Mouse (Mus musculus): Measurements from ENCODE around the gene Usp50. TPM values are rescaled to one million over a fixed set of nuclear protein-coding genes. Genes with fewer than 3 reads are reported as not detected.

The Usp50 gene
- polyA plus RNA-seq, 1 experiment from 2014 or later: 2.3 TPM

DNA sequence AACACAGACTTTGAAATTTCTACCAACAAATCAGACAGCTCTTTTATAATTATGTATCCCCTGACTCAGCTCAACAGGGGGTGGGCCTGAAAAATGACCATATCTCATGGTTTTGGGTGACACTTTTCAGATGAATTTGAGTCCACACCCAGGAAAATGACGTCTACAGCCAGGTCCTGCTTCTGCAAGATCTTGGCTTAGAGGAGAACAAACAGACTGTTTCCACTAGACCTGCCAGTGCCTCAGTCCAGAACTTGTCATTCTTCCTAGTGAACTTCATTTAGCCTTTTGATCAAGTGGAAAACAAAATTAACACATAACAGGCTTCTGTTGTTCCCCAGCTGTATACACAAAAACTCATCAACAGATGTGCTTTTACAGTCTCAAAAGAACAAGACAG is 6.9 kb downstream of the Usp50 start:
- H3K4me3 ChIP-seq: no peak overlapping the region
- 58% methylated on average over 1 of the region's 1 CpGs for WGBS
- no peak for ATAC-seq (replicated peaks)
- H3K4me1 ChIP-seq: no peaks in the 10 kb centered on the region
- no peaks in the 10 kb centered on the region for H3K36me3 ChIP-seq (replicated peaks)
- H3K9me3 ChIP-seq: no peaks in the 10 kb centered on the region
- no peak overlapping the region for H3K9ac ChIP-seq
- no peak overlapping the region for H3K27ac ChIP-seq
- no peaks in the 10 kb centered on the region for H3K27me3 ChIP-seq (replicated peaks)
- no peak overlapping the region for H3K4me2 ChIP-seq

DNA sequence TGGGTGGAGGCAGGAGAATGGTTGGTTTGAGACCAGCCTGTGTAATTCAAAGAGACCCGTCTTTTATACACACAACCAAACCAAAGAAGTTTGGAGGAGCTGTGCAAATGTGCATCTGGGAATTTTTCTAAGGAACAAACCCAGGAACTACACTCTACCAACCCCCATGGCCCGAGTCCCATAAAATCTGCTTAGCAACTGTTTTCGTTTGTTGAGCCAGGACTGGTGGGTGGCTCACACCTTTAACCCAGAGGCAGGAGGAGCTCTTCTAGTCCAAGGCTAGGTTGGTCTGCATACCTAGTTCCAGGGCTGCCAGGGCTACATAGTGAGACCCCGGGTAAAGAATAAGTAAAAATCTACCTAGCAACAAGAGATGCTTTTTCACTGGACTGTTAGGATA is 7.3 kb downstream of the Usp50 start:
- Histone ChIP-seq H3K4me2 (no peak overlapping the region), H3K9ac (no peak overlapping the region), H3K4me3 (no peak overlapping the region), H3K36me3 (replicated peaks) (no peaks in the 10 kb centered on the region), H3K4me1 (no peaks in the 10 kb centered on the region), H3K27me3 (replicated peaks) (no peaks in the 10 kb centered on the region), H3K27ac (no peak overlapping the region), H3K9me3 (no peaks in the 10 kb centered on the region)
- WGBS: 80% methylated on average over 4 of the region's 4 CpGs
- ATAC-seq (replicated peaks): no peak

DNA sequence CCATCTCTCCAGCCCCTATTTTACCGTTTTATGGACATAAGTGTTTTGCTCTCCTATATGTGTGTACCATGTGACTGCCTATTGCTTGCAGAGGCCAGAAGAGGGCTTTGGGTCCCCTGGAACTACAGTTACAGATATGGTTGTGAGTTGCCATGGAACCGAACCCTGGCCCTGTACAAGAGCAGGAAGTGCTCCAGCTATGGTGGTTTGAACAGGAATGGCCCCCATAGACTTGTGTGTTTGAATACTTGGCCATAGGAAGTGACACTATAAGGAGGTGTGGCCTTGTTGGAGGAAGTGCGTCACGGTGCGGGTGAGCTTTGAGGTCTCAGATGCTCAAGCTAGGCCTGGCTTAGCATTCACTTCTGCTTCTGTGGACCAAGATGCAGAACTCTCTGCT is 11.1 kb downstream of the Usp50 start:
- Histone ChIP-seq H3K9ac (no peak overlapping the region), H3K4me2 (no peak overlapping the region), H3K9me3 (no peaks in the 10 kb centered on the region), H3K27ac (no peak overlapping the region), H3K27me3 (replicated peaks) (no peaks in the 10 kb centered on the region), H3K36me3 (replicated peaks) (no peaks in the 10 kb centered on the region), H3K4me1 (no peaks in the 10 kb centered on the region), H3K4me3 (no peak overlapping the region)
- no peak for ATAC-seq (replicated peaks)
- WGBS: 93% methylated on average over 5 of the region's 5 CpGs

- ATAC-seq (replicated peaks): no peak
- Histone ChIP-seq H3K36me3 (replicated peaks) (no peaks in the 10 kb centered on the region), H3K27me3 (replicated peaks) (no peaks in the 10 kb centered on the region), H3K9me3 (no peaks in the 10 kb centered on the region), H3K4me3 (no peak overlapping the region), H3K9ac (no peak overlapping the region), H3K4me1 (no peaks in the 10 kb centered on the region), H3K27ac (no peak overlapping the region), H3K4me2 (no peak overlapping the region)
- WGBS: 76% methylated on average over 19 of the region's 19 CpGs
These were observed 13.7 kb downstream of the Usp50 start for GRCm38 (mm10) chr2:126769431-126770181.

DNA sequence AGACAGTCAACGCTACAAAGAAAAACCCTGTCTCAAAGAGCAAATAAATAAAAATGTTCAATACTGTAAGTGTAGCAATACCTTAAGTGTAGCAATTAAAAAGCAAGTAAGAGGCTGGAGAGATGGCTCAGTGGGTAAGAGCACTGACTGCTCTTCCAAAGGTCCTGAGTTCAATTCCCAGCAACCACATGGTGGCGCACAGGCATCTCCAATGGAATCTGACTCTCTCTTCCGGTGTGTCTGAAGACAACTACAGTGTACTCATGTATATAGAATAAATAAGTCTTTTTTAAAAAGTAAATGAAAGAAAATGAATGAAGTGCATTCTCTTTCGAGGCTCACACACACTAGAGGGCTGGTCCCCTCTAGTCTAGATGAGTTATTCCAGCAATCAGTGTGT is 15.1 kb downstream of the Usp50 start:
- no peak overlapping the region for H3K4me3 ChIP-seq
- no peak overlapping the region for H3K27ac ChIP-seq
- no peak overlapping the region for H3K4me2 ChIP-seq
- 76% methylated on average over 4 of the region's 4 CpGs for WGBS
- H3K9me3 ChIP-seq: no peaks in the 10 kb centered on the region
- ATAC-seq (replicated peaks): no peak
- H3K9ac ChIP-seq: no peak overlapping the region
- no peaks in the 10 kb centered on the region for H3K27me3 ChIP-seq (replicated peaks)
- no peaks in the 10 kb centered on the region for H3K36me3 ChIP-seq (replicated peaks)
- H3K4me1 ChIP-seq: no peaks in the 10 kb centered on the region

DNA sequence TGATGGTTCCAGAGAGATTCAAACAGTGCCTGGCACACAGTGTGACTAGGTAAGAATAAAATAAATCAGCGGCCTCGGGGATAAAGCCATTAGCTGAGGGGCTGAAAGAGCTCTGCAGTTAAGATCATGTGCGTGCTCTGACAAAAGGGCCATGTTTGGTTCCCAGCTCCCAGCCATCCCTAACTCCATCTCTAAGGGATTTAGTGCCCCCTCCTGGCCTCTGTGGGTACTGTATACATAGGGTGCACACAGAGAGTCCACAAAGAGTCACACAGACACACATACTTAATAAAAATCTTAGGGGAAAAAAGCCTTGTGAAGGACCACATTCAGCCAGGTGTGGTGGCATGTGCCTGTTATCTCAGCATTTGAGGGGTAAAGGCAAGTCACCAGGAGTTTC is 15.7 kb downstream of the Usp50 start:
- H3K4me1 ChIP-seq: no peaks in the 10 kb centered on the region
- no peak overlapping the region for H3K4me2 ChIP-seq
- WGBS: 98% methylated on average over 3 of the region's 3 CpGs
- peaks cover 1% of the 10 kb centered on the region; the same call in 1 of the 2 replicates for H3K36me3 ChIP-seq (replicated peaks)
- no peaks in the 10 kb centered on the region for H3K27me3 ChIP-seq (replicated peaks)
- H3K9ac ChIP-seq: no peak overlapping the region
- H3K4me3 ChIP-seq: no peak overlapping the region
- no peaks in the 10 kb centered on the region for H3K9me3 ChIP-seq
- ATAC-seq (replicated peaks): no peak
- no peak overlapping the region for H3K27ac ChIP-seq

- WGBS: 40% methylated on average over 11 of the region's 11 CpGs
- Histone ChIP-seq H3K4me3 (no peak overlapping the region), H3K9ac (no peak overlapping the region), H3K4me1 (no peaks in the 10 kb centered on the region), H3K27ac (no peak overlapping the region), H3K36me3 (replicated peaks) (peaks cover 15% of the 10 kb centered on the region), H3K9me3 (no peaks in the 10 kb centered on the region), H3K27me3 (replicated peaks) (no peaks in the 10 kb centered on the region), H3K4me2 (0 out of 2 replicates have a peak overlapping the region, but pooled peaks have one; percentile 4)
- ATAC-seq (replicated peaks): peak; percentile 66
These were observed 17.2 kb downstream of the Usp50 start for GRCm38 (mm10) chr2:126765867-126766582.

DNA sequence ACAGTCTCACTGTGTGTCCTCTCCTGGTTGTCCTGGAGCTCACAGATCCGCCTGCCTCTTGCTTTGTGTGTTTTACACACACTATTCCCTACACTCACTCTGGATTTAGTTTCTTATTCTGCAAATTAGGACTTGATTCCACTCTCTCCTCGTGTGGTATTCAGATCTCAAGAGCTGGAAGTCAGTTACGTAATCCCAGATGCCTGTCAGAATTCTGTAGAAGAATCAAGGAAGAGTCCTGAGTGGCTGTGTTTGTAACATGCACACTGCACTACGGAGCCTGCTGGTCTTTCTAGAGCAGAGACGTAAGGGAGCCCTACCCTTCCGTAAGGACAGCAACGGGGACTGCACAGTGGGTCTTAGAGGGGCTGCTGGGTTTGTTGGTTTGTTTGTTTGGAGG is 23.9 kb downstream of the Usp50 start:
- WGBS: 95% methylated on average over 7 of the region's 7 CpGs
- peaks cover 71% of the 10 kb centered on the region for H3K36me3 ChIP-seq (replicated peaks)
- H3K27me3 ChIP-seq (replicated peaks): no peaks in the 10 kb centered on the region
- ATAC-seq (replicated peaks): no peak
- H3K4me3 ChIP-seq: no peak overlapping the region
- H3K4me2 ChIP-seq: no peak overlapping the region
- H3K27ac ChIP-seq: no peak overlapping the region
- no peaks in the 10 kb centered on the region for H3K4me1 ChIP-seq
- H3K9ac ChIP-seq: no peak overlapping the region
- H3K9me3 ChIP-seq: no peaks in the 10 kb centered on the region

DNA sequence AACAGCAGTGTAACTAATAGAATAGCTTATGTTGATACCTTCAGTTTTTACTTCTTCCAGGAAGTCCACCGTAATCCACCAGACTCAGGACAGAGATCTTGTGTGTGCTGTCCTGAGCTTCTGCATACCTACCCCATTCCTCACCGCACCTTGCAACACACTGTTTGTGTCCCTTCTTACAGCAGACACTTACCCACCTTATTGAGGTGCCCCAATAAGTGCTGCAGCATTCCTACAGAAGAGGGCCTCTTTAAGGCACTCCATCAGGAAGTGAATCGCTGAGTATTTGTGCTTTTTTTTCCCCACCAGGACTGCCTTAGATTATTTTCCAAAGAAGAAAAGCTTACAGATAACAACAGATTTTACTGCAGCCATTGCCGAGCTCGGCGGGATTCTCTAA is 27.6 kb downstream of the Usp50 start:
- Histone ChIP-seq H3K9me3 (no peaks in the 10 kb centered on the region), H3K27ac (no peak overlapping the region), H3K4me2 (no peak overlapping the region), H3K9ac (no peak overlapping the region), H3K4me3 (no peak overlapping the region), H3K4me1 (no peaks in the 10 kb centered on the region), H3K36me3 (replicated peaks) (peaks cover 70% of the 10 kb centered on the region), H3K27me3 (replicated peaks) (no peaks in the 10 kb centered on the region)
- ATAC-seq (replicated peaks): no peak
- 95% methylated on average over 6 of the region's 6 CpGs for WGBS

DNA sequence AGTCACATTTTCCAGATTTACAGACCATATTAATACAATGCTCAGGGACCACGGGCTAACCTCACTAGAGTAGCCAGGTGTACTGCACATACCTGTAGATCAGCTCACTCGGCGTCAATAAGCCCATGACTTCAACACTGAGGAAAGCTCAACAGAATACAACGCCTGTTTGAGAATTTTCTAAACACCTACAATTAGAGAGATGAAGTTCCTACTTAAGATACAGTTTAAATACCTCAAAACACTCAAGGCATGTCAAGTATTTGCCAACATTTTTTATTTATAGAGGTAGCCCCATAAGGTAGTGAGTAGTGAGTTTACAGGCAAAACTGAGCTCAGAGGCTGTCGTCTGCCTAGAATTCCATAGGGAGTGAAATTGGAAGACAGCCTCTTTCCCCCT is 39.9 kb downstream of the Usp50 start:
- H3K4me1 ChIP-seq: no peaks in the 10 kb centered on the region
- peaks cover 42% of the 10 kb centered on the region for H3K36me3 ChIP-seq (replicated peaks)
- no peaks in the 10 kb centered on the region for H3K9me3 ChIP-seq
- H3K9ac ChIP-seq: no peak overlapping the region
- H3K4me2 ChIP-seq: no peak overlapping the region
- no peak overlapping the region for H3K4me3 ChIP-seq
- no peaks in the 10 kb centered on the region for H3K27me3 ChIP-seq (replicated peaks)
- H3K27ac ChIP-seq: no peak overlapping the region
- no peak for ATAC-seq (replicated peaks)
- WGBS: 94% methylated on average over 5 of the region's 5 CpGs

DNA sequence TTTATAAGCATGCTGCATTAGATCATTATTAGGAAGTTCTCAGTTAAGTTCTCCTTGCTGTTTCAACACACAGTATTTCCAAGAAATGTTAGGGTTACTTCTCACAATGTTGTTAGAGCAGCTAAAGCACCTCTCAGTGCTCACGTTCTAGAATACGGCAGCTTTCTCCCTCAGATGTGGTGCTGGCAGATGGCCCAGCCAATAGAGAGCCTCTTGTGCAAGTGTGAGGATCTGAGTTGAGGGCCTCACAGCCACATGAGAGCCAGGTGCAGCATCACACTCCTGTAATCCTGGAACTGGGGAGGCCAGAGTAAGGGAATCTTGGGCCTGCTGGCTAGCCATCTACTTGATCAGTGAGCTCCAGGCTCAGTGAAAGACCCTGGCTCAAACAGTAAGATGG is 43.0 kb downstream of the Usp50 start:
- WGBS: 86% methylated on average over 2 of the region's 2 CpGs
- no peak for ATAC-seq (replicated peaks)
- Histone ChIP-seq H3K4me1 (no peaks in the 10 kb centered on the region), H3K4me3 (no peak overlapping the region), H3K27me3 (replicated peaks) (no peaks in the 10 kb centered on the region), H3K9me3 (no peaks in the 10 kb centered on the region), H3K36me3 (replicated peaks) (peaks cover 41% of the 10 kb centered on the region), H3K4me2 (no peak overlapping the region), H3K27ac (no peak overlapping the region), H3K9ac (no peak overlapping the region)

DNA sequence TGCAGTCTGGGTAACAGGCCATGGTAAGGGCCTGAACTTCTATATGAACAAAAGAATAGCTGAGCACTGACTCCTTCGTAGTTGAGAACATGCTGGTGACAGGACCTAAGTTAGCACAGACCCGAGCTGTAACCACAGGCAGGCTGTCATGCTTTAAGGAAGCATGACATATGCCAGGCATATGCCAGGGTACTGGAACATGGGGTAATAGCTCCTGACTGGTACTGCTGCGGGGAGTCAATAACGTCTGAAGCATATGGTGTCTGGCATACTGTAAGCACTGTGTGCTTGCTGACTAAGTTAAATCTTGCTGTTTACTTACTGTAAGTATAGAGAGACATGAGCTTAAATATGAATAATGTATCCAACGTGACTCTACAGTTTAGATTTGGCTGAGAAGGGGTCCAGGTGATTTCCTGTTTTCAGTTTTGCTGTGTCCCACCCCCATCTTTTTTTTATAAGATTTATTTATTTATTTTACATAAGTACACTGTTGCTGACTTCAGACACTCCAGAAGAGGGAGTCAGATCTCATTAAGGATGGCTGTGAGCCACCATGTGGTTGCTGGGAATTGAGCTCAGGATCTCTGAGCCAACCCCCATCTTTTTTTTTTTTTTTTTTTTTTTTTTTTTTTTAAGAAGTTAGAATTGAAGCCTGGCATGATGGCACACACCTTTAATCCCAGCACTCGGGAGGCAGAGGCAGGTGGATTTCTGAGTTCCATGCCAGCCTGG is 47.8 kb downstream of the Usp50 start:
- no peaks in the 10 kb centered on the region for H3K27me3 ChIP-seq (replicated peaks)
- no peak for ATAC-seq (replicated peaks)
- peaks cover 55% of the 10 kb centered on the region for H3K36me3 ChIP-seq (replicated peaks)
- no peak overlapping the region for H3K4me3 ChIP-seq
- 91% methylated on average over 6 of the region's 6 CpGs for WGBS
- H3K9me3 ChIP-seq: no peaks in the 10 kb centered on the region
- no peak overlapping the region for H3K4me2 ChIP-seq
- H3K4me1 ChIP-seq: no peaks in the 10 kb centered on the region
- no peak overlapping the region for H3K27ac ChIP-seq
- H3K9ac ChIP-seq: no peak overlapping the region

All from midbrain, embryonic 15.5 days (tissue).